Mouse (Mus musculus) c-Kit-negative CD71-positive TER-119-positive erythroid progenitor cells, embryonic 14.5 days (primary cell): ENCODE results near the gene Hist1h2bg.
A peak's percentile ranks its signal among the peaks of the same experiment; 100 is the strongest.

Experiments
- DNase-seq: peaks from one replicate; pipeline ENCODE4 v3.0.0-alpha.2; 2013; ENCODE audit warnings: low read depth, low spot score

Hist1h2bg gene

DNA sequence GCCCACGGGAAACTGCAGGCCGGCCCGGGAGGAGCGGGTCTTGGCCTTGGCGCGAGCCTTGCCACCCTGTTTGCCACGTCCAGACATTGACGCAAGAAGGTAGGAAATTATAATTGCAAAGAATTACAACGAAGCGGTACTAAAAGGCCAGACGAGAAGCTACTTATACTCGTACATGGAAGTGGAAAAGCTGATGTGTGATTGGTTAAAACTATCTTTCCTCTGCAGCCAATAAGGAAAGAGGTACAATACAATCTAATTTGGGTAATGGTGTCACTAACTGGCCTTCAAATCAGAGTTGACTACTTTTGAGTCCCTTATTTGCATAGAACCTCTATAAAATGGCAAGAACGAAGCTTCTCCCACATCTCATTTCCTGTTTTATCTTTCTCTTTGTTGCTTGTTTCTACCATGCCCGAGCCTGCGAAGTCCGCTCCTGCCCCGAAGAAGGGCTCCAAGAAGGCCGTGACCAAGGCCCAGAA lies at the start of gene Hist1h2bg, which contains the start of gene Hist1h2ae:
Hist1h2bg (plus strand) TSS at position 375 of the 482 bp plus-strand sequence.
Hist1h2ae (minus strand) TSS at position 199 of the 482 bp plus-strand sequence.
- peak; percentile 93 for DNase-seq

DNA sequence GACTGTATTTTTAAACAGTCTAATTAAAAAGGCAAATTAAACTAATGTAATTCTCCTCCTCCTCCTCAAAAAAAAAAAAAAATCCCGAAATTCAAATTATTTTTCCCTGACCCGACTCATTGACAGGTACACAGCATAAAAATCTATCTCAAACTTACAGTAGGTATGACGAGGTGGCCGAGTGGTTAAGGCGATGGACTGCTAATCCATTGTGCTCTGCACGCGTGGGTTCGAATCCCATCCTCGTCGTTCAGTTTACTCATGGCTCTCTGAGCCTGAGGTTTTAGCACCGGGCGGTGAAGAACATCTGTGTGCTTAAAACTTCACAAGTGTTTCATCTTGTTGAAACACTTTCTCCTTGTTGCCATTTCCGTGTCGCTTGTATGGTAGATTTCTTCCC lies 49.5 kb upstream of the Hist1h2bg start:
- DNase-seq, result peak; percentile 65

DNA sequence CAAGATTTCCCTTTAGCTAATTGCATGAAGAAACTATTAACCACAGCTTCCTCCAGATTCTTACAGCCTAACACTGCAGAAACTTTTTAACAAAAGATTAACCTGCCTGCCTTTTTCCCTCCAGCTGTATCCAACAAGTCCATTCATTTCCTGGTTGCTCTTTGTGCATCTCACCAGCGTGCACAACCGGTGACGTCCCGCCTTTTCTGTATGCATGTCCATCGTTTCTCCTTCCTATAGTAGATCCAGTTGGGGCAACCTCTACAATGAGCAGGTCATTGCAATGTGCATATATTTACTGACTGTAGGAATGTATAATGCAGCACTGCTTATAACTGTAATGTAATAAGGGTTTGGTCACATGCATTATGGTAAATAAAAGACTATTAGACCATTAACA lies 47.2 kb upstream of the Hist1h2bg start:
- DNase-seq, result no peak

DNA sequence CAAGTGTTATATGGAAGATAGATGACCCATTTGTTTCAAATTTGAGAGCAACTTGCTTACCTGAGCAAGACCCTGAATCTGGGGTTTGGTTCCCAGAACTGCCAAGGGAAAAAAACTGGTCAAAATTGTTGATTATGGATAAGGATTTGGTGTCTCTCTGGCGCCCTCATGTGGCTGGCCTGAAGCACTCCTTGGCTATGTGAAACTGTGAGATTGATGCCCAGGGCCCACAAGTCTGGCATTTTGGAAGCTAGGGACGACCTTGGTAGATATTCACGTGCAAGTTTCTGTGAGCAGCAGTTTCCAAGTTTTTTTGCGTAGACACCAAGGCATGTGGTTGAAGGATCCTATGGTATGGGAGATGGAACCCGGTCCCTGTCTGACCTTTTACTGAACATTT lies 46.5 kb upstream of the Hist1h2bg start:
- peak; percentile 81 for DNase-seq

DNA sequence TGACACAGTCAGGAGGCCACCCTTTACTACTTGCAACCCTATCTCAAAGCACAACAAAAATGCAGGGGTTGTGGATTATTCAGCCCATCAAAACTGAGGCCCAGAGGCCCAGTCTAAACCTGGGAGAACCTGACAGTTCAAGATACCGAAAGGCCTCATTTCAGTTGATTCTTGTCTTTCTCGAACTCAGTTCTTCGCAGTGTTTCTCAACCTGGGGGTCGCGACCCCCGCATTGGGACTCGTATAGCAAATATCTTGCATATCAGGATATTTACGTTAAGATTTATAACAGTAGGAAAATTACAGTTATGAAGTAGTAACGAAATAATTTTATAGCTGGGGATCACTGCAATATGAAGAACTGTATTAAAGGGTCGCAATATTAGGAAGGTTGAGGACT lies 45.3 kb upstream of the Hist1h2bg start:
- DNase-seq, result no peak

DNA sequence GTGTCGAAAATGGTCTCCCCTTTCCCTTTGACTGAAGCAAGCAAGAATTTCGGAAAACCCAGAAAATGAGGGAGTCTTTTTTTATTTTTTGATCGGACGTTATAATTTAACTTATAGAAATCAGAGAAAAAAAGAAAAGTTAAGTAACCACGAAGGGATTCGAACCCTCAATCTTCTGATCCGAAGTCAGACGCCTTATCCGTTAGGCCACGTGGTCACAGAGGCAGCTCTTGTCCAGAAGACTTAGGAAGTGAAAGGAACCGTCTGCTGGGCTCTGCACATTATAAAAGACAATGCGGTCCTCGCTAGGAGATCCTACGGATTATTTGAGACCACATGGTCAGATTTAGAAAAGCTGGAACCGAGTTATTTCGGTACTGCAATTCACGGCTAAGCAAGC lies 44.9 kb upstream of the Hist1h2bg start:
- peak; percentile 81 for DNase-seq

DNA sequence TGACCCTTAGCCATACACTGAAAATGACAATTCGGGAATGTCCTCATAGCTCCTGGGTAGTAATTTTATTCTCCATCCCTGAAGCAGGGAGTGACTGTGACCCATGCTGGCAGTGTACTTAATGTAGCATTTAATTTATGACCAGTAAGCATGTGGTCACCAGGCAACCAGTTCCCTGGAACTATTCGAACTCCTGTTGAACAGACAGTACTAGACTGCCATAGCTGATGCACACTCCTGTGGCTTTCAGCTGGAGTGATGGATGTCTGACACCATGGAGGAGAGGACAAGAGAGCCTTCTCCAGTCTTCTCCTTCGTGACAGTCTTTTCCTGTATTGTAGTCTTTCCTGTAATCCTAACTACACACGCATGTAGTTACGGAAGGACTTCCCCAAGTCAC lies 42.2 kb upstream of the Hist1h2bg start:
- no peak for DNase-seq

DNA sequence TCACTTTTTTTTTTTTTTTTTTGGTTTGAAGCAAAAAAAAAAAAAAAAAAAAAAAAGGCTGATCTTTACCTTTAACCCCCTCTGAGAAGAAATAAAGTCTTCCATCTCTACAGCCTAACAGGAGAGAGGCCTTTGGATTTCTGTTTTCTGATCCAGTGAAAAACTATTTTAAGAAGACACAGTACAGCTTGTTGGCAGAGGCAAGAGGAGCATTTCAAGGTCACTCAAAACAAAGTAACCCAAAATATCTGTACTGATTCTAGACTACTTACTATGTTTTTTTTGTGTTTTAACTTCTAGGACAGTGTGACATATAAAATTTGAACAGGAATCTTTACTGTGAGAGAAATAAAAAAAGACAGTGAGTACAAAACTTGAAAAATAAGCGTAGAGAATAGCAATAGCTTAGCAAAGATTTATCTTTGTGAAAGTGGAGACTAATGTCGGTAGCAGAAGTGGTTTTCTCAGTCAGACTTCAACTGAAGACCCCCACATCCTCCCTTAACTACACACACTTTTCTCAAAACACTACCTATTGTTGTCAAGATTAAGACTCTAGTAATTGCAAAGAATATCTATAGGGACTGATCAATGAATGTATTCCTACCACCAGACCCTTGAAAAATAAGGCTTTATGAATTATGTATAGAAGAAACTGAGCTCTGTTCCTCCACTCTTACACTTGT lies 41.6 kb upstream of the Hist1h2bg start:
- no peak for DNase-seq

DNA sequence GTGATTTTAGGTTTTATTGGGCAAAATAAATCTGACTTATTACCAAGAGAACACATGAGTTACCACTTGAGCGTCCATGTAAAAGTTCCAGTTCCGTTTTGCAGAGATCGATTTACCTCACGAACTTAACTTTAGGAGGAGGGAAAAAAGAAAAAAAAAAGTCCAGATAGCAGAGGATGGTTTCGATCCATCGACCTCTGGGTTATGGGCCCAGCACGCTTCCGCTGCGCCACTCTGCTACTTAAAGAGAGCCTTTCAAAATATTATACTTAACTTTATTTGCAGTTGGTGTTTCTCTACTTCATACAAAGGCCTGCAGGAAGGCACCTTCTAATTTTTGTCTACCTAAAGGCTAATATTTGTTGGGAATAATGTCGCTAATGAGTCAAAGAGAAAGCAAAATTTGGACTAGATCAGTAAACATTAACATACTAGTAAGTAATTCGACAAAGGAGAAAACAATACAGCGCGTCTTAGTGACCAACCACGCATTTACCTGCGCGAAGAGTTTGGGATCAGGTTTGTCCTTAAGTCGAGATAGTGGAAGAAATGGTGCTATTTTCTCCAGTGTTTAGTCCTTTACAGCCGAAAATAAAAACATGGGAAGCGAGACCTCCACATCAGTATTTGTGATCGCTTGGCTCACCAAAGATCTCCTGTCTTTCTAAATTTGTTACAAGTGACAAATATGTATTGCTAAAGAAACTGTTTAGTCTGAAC lies 40.9 kb upstream of the Hist1h2bg start:
- peak; percentile 70 for DNase-seq

DNA sequence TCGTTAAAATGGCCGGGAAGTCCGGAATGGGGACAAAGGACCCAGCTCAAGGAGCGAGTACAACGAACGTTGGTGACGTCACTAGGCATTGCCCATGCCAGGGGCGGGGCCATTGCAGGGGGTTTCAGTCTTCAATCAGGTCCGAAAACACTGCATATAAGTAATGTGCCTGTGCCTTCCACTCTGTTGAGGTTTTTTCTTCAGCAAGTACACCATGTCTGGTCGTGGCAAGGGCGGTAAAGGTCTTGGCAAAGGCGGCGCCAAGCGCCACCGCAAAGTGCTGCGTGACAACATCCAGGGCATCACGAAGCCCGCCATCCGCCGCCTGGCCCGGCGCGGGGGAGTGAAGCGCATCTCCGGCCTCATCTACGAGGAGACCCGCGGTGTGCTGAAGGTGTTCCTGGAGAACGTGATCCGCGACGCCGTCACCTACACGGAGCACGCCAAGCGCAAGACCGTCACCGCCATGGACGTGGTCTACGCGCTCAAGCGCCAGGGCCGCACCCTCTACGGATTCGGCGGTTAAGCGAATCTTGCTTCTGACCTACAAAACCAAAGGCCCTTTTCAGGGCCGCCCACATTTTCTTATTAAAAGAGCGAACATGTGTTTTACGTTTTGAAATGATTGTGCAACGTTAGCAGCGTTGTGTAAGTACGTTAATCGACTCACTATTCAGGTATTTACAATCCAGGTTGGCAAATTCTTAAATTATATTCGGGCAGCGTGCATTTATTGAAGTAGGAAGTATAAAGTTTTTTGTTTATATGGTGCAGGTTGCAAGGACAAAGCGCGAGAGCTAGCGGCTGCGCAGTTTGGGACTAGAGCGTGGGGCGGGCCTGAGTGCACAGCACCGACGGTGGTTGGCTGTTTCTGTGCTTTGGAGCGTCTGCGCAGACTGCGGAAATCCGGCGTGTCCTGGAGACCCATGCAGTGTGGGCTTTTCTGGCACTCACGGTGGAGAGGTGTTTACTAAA lies 40.0 kb upstream of the Hist1h2bg start, which contains the start of gene Hist1h4h:
Hist1h4h (plus strand) TSS at position 150 of the 975 bp plus-strand sequence.
- peak; percentile 94 for DNase-seq

DNA sequence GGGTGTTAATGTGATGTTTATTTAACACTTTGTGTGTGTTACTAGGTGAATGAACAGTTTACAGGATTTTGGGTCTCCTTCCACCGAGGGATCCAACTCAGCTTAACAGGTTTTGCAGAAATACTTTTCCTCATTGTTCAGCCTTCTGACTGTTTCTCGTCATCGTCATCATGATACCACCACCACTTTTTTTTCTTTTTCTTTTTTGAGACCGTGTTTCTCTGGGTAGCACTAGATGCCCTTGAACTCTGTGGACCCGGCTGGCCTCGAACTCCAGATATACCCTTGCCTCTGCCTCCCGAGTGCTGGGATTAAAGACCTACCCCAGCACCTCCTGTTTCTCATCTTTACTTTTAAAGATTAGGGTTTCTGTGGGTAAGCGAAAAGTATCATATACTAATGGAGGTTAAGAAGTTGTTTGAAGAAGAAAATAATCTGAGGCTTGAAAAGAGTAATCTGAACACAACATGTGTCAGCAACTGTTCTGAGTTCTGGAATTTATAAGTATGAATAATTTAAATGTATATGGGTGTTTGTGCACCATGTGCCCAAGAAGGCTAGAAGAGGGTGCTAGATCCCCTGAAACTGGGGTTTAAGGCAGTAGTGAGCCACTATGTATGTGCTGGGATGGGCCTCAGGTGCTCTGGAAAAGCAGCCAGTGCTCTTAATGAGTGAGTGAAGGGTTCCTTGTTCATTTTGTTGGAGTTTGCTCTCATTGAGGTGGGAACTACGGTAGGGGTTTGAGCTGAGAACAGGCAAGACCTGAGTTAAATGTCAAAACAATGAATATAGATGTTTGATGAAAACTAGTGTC lies 38.7 kb upstream of the Hist1h2bg start:
- no peak for DNase-seq

DNA sequence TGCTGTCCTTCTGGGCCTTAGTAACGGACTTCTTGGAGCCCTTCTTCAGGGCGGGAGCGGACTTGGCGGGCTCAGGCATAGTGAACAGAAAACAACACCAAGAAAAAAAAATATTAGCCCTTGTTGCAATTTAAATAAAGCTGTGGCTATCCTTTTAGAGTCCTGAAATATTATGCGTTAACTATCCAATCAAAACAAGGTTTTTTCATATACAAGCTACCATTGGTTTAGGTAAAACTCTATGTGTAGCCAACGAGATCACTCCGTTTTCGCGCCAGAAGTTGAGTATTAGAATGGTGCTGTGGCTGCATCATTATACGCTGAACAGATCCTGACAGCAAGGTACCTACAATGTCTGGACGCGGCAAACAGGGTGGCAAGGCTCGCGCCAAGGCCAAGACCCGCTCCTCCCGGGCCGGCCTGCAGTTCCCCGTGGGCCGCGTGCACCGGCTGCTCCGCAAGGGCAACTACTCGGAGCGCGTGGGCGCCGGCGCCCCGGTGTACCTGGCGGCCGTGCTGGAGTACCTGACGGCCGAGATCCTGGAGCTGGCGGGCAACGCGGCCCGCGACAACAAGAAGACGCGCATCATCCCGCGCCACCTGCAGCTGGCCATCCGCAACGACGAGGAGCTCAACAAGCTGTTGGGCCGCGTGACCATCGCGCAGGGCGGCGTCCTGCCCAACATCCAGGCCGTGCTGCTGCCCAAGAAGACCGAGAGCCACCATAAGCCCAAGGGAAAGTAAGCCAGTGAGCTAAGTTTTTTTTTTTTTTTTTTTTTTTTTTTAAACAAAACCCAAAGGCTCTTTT lies 37.4 kb upstream of the Hist1h2bg start, which contains the start of gene Hist1h2af:
Hist1h2af (plus strand) TSS at position 347 of the 808 bp plus-strand sequence.
- peak; percentile 87 for DNase-seq

DNA sequence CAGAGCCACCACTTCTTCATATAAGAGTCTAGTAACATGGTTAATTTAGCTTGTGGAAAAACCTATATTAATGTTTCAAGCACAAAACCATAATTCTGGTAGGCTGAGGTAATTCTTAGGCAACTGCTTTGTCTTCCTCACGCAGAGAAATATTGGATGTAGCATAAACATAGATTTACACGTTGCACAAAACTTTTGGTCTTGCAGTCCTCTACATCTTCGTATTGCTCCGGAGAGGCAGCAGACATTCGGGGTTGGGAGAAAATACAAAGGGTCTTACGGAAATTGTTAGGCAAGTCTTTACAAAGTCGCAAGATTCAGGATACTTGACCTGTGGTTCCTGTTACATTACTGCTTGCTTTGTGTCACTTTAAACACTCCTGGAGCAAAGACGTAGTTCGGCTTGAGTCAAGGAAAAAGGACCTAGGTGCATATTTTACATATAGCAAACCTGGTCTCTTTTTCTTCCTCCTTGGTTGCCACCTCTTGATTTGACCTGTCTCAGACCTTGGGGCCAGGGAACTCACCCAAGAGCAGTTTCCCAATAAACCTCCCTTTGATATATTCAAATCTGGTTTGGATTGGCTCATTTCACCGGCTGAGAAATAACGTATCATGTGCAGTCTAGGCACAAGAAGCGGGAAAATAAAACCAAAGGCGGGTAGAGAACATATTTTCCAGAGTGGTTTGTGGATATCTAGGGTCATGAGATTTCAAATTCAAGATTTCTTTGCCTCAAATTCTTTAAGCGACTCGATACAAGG lies 36.6 kb upstream of the Hist1h2bg start:
- DNase-seq, result no peak

DNA sequence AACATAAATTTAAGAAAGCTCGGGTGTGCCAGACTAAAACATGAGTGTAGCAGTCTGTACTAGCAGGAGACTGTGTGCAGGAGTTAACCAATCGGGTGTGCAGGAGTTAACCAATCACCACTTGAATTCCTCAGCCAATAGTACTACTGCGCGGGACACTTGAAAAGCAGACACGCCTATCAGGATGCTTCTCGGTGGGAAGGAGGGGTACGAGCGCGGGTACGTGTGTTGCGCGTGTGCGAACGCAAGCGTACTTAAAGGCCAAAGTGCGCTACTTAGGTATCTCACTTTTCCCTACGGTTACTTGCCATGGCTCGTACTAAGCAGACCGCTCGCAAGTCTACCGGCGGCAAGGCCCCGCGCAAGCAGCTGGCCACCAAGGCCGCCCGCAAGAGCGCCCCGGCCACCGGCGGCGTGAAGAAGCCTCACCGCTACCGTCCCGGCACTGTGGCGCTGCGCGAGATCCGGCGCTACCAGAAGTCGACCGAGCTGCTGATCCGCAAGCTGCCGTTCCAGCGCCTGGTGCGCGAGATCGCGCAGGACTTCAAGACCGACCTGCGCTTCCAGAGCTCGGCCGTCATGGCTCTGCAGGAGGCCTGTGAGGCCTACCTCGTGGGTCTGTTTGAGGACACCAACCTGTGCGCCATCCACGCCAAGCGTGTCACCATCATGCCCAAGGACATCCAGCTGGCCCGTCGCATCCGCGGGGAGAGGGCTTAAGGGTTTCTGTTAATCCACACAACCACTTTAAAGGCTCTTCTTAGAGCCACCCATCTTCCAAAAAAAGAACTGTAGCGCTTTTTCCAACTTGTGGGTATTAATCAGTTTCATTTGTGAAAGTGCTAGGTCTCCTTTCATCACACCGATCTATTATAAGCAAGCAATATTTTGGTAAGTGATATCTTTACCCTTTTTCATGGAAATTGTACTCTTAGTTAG lies 35.8 kb upstream of the Hist1h2bg start, which contains the start of gene Hist1h3g:
Hist1h3g (plus strand) TSS at position 286 of the 939 bp plus-strand sequence.
- DNase-seq, result peak; percentile 94

DNA sequence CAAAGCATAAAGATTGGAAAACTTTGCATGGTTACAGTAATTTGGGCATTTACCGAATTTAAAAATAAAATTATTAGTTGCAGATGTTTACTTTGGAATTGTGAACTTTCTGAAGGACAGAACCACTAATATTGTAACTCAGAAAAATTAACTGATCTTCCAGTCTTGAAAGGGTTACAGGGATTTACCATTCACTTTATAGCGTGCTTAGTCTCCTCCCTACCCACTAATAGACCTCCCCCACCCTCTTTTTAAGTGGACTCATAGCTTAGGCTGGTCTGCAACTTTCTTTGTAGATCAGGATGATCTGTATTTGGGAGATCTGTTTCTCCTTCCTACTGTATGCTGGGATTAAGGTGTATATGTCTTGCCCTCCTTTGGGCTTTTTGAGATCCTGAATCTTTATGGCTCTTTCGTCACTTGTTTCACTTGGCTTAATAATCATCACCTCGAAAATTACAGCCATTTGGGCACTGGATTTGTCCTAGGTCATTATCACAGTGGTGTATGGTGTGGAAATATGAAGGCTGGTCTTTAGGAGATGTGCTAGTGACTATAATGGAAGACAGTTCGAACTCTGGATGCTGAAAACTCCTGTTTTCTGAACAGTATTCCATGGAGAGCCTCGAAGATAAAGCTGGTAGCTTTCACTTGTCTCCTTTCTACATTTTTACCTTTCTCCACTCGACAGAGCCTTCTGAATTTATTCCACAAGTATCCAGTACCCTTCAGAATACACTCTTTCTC lies 34.9 kb upstream of the Hist1h2bg start:
- DNase-seq, result no peak

DNA sequence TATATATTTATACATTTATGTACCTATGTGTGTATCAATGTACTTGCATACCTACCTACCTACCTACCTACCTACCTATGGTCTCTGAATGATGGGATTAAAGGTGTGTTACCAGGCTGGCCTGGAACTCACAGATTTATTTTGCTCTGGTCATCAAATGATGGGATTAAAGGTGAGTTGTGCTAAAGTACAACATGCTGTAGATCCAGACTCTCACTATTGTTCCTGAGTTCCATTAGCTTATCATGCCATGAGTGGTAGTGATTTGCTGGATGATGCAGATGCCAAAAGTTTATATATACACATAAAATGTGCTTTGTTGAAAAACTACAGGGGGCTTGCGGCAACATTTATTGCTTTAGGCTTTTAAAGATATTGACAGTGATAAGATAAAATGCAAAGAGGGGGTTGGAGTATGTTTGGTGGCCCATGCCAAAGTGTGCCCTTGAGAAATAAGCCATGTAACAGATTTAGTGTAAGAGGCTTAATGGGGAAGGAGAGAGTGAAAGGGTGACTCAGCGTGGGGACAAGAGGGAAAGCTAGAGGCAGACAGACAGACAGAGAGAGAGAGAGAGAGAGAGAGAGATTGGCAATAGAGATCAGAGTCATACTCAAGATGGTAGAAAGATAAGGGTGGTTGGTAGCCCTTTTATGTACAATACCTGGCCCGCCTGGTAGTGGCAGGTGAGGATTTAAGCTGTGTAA lies 34.0 kb upstream of the Hist1h2bg start:
- DNase-seq, result no peak
